Mouse (Mus musculus): ENCODE measurements at regions not wholly inside any gene's neighbourhood (a gene's known extent, or its start where the extent isn't known, plus 50 kb on each side); places are given as distances from the start of the nearest gene placed in this dataset.

- peak; percentile 64 for DNase-seq (ENCODE audit: low read depth, low spot score)
Observed at GRCm38 (mm10) chr4:53915326-53915725, 89.5 kb downstream of the Tmem38b start.

- peak; percentile 49 for DNase-seq (ENCODE audit: low read depth, low spot score)
Observed at GRCm38 (mm10) chr4:53919188-53919587, 93.3 kb downstream of the Tmem38b start.

- peak; percentile 52 for DNase-seq (ENCODE audit: low read depth, low spot score)
Observed at GRCm38 (mm10) chr4:53920587-53920986, 94.7 kb downstream of the Tmem38b start.

GRCm38 (mm10) chr4:53931068-53931467 lies 105.2 kb downstream of the Tmem38b start:
- DNase-seq (ENCODE audit: low read depth, low spot score): no peak

GRCm38 (mm10) chr4:53931499-53931898 lies 105.7 kb downstream of the Tmem38b start:
- DNase-seq (ENCODE audit: low read depth, low spot score): peak; percentile 39

GRCm38 (mm10) chr4:53935306-53935705 lies 109.5 kb downstream of the Tmem38b start:
- no peak for DNase-seq (ENCODE audit: low read depth, low spot score)

GRCm38 (mm10) chr4:53948736-53949135 lies 122.9 kb downstream of the Tmem38b start:
- no peak for DNase-seq (ENCODE audit: low read depth, low spot score)

- DNase-seq (ENCODE audit: low read depth, low spot score): no peak
Observed at GRCm38 (mm10) chr4:53949164-53949563, 123.3 kb downstream of the Tmem38b start.

- DNase-seq (ENCODE audit: low read depth, low spot score): no peak
Observed at GRCm38 (mm10) chr4:53950496-53950895, 124.7 kb downstream of the Tmem38b start.

- DNase-seq (ENCODE audit: low read depth, low spot score): no peak
Observed at GRCm38 (mm10) chr4:53951003-53951733, 125.3 kb downstream of the Tmem38b start.

- no peak for DNase-seq (ENCODE audit: low read depth, low spot score)
Observed at GRCm38 (mm10) chr4:53951734-53952109, 125.9 kb downstream of the Tmem38b start.

GRCm38 (mm10) chr4:53952288-53952687 lies 126.4 kb downstream of the Tmem38b start:
- no peak for DNase-seq (ENCODE audit: low read depth, low spot score)

GRCm38 (mm10) chr4:53962458-53962857 lies 136.6 kb downstream of the Tmem38b start:
- DNase-seq (ENCODE audit: low read depth, low spot score): no peak

- no peak for DNase-seq (ENCODE audit: low read depth, low spot score)
Observed at GRCm38 (mm10) chr4:53970461-53970860, 144.6 kb downstream of the Tmem38b start.

GRCm38 (mm10) chr4:53970960-53971359 lies 145.1 kb downstream of the Tmem38b start:
- no peak for DNase-seq (ENCODE audit: low read depth, low spot score)

- DNase-seq (ENCODE audit: low read depth, low spot score): no peak
Observed at GRCm38 (mm10) chr4:53976036-53976638, 150.3 kb downstream of the Tmem38b start.

GRCm38 (mm10) chr4:53986519-53987301 lies 160.9 kb downstream of the Tmem38b start:
- no peak for DNase-seq (ENCODE audit: low read depth, low spot score)

- no peak for DNase-seq (ENCODE audit: low read depth, low spot score)
Observed at GRCm38 (mm10) chr4:53987536-53987935, 161.7 kb downstream of the Tmem38b start.

- DNase-seq (ENCODE audit: low read depth, low spot score): no peak
Observed at GRCm38 (mm10) chr4:54021069-54021829, 195.4 kb downstream of the Tmem38b start.

- DNase-seq (ENCODE audit: low read depth, low spot score): no peak
Observed at GRCm38 (mm10) chr4:54021861-54022385, 196.1 kb downstream of the Tmem38b start.

GRCm38 (mm10) chr4:54026919-54027318 lies 201.1 kb downstream of the Tmem38b start:
- DNase-seq (ENCODE audit: low read depth, low spot score): no peak

Measured in CD4-positive helper T cell, adult 2 months (primary cell).